Mouse (Mus musculus) thymus, adult 2 months (tissue): ENCODE data around the gene Cby3.

Experiments used
- CTCF ChIP-seq: fragments of 200-500 bp; IDR thresholded peaks from 2 replicates; pipeline ENCODE4 v1.5.1; 2012; ENCODE audit warnings: mild to moderate bottlenecking, control low read depth, low read length, moderate library complexity, borderline replicate concordance; ENCODE audit not compliant: control insufficient read depth, poor library complexity, insufficient read depth; ENCODE audit errors: extremely low read depth
- POLR2A ChIP-seq: fragments of 200-500 bp; IDR thresholded peaks from 2 replicates; pipeline ENCODE4 v1.6.1; 2012; ENCODE audit warnings: mild to moderate bottlenecking, low read length, control low read depth, moderate library complexity; ENCODE audit not compliant: control insufficient read depth, poor library complexity, insufficient read depth; ENCODE audit errors: extremely low read depth

DNA sequence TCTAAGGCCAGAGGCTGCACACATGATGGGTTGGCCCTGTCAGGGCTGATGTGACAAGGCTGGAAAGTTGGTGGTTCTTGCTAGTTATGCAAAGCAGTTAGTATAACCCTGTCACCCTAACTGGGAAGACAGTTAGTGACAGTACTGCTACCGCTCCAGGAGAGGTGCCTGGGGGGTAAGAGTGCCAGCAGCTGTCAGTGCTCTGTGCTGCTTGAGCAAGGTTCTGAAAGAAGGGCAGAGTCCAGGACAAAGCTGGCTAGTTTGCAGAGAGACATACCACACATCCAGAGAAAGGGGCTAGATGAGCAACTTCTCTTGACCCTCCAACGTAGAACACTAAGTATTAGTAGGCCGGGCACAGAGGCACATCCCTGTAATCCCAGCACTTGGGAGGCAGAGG, 48.2 kb downstream of the Cby3 start:
- no peak for TF ChIP-seq POLR2A
- TF ChIP-seq CTCF = no peak
